Mouse (Mus musculus) frontal cortex, postnatal 25 days (tissue): Measurements from ENCODE around the gene Fam131a.
A peak's percentile ranks its signal among the peaks of the same experiment; 100 is the strongest.

Experiments
- DNase-seq, 2 experiments: peaks; one replicate each; pipeline ENCODE4 v3.0.0; 2022; ENCODE audit warnings: low spot score in 2 of 2

The Fam131a gene

DNA sequence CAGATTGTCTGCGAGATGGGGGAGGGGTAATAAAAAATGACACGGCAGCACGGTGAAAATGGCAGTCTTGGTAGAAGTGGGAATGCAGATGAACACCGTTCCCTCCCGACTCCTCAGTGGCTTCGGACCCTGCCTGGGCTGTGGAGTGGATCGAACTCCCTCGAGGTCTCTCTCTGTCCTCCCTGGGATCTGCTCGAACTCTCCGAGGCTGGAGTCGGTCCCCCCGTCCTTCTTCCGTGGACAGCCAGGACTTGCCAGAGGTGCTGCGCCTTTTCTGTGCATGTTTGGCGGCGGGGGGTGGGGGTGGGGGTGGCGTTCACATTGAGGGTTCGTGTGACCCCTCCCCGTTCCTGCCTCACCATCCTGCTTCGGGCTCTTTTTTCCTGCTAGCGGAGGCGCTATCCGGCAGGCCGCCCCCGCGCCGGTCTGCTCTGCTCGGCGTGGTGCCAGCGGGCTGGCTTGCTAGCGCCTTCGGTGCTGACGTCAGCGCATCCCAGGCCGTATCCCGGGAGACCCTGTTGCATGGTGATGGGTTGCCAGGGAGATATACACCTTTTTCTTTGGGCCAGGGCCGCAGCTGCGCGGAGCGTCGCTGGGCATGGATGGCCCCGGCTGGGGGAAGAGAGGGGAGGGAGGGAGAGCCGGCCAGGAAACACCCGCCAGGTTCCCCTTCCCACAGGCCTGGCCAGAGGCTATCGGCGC is 2.7 kb downstream of the Fam131a start:
- DNase-seq = peak; percentile 94 to 96

DNA sequence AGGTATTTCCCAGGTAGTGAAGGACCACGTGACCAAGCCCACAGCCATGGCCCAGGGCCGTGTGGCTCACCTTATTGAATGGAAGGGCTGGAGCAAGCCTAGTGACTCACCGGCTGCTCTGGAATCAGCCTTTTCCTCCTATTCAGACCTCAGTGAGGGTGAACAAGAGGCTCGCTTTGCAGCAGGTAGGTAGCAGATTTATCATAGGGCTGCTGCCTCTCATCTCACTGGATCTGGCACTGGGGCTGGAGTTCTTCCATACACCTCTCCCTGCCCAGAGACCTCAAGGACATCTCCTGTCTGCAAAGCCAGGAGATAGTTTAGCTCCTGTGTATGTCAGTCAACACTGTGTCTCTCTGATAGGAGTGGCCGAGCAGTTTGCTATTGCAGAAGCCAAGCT is 6.2 kb downstream of the Fam131a start:
- no peak for DNase-seq

DNA sequence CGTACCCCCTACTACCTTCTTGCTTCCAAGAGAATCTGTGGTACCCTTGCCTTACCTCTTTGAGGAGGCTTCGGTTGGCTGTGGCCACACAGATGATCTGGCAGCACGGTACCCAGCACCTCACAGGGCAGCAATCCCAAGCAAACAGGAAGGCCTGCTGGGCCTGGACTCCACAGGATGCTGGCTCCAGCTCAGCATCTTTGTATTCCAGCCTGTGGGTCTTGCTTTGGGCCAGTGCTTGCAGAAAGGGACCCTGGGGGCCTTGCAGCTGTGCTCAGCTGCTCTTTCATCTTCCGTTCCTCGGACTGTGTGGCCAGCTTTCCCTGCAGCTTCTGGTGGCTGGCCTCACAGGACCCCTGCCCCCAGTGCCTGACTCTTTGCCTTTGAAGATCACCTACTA is 7.0 kb downstream of the Fam131a start:
- DNase-seq = no peak

DNA sequence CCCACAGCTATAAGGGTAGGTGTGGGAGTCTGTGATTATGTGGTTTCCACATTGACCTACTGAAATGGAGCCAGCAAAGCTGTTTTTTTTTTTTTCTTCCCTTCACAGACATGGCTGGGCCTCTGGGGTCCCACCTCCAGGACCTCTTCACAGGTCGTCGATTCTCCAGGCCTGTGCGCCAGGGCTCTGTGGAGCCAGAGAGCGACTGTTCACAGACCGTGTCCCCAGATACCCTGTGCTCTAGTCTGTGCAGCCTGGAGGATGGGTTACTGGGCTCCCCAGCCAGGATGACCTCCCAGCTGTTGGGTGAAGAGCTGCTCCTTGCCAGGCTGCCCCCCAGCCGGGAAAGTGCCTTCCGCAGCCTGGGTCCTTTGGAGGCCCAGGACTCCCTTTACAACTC is 8.3 kb downstream of the Fam131a start:
- DNase-seq = no peak

DNA sequence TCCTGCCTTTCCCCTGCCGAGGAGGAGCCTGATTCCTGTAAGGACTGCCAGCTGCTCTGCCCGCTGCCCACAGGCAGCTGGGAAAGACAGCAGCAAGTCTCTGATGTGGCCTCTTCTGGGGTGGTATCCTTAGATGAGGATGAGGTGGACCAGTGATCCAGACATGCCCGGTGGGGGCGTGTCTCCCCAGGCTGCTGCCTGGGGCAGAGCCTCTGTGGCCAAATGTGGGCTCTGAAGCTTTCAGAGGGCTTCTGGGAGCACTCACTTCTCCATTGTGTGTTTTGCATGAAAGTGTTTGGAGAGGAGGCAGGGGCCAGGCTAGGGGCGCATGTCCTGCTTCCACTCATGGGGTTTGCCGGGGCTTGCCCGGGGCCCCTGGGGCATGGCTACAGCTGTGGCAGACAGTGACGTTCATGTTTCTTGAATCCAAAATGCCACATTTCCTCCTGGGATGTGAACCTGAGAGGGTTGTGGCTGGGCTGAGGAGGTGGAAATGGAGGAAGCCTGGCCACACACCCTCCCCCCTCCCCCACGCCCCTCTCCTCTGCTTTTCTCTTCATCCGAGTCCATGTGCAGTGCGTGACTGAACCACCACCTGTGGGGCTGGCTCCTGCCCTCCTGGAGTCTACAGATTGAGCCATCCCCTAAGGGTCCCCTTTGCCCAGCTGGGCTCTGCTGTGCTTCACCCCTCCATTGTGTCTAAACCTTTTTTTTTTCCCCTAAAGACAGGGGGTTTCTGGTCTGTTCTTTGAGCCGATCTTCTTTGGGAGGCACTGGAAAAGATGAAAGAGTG is 8.9 kb downstream of the Fam131a start:
- DNase-seq = no peak

DNA sequence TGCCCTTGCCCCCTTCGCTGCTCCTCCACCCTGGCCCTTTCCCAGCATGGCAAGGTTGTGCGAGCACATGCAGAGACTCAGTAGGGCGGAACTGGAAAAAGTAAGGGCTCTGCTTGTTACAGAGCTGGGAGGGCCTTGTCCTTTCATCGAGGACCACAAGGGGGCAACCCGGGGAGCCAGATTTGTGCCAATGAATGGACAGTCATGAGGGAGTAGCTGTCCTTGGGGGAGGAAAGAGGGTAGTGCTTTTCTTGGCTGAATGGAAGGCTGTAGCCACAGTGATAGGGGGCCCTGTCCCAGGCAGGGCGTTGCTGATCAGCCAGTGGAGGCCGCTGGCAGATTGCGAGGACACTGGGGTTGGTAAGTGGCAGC is 9.5 kb downstream of the Fam131a start:
- DNase-seq = no peak

DNA sequence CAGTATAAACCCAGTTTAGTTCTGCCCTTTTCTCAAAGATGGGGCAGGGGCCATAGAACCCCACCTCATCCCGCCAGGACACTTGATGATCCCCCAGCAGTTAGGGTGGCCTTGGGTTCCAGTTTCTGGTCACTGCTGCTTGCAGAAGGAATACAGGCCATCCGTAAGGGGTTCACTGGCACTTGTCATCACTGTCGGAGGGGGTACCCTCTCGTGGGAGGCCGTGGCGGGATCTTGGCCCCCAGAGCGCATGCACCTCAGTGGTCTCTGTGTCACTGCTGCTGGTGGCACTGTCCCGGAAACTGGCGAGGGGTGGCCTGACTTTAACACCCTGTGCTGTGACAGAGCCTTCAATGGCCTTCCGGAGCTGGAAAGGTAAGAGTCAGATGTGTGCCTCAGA is 10.0 kb downstream of the Fam131a start:
- DNase-seq = no peak

DNA sequence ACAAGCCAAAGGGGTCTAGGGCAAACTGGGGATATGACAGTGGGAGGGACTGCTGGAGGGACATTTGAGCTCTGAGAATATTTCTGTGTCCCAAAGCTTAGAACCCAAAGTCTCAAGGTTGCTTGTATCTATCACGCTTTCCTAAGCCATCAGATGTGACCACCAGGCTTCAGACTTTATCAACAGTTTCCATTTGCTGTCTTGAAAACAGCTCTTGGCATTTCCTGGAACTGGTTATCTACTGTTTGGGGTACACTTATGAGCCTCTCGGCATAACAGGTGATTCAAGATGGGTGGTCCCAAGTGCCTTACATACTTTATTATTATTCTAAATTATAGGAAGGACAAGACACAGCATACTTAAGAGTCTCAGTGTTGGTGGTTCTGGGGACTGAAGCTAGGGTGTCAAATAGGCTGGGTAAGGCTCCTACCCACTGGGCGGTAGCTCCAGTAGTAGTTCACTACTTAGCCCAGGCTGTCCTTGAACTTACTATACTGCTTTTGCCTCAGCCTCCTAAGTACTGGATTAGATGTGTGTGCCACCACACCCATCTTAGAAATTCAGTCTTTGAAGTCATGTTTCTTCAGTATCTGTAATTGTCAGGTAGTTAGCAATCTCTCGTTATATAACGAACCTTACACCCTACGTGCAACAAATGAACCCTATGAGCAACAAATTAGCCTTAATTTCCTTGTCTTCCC is 10.8 kb downstream of the Fam131a start:
- DNase-seq = no peak

DNA sequence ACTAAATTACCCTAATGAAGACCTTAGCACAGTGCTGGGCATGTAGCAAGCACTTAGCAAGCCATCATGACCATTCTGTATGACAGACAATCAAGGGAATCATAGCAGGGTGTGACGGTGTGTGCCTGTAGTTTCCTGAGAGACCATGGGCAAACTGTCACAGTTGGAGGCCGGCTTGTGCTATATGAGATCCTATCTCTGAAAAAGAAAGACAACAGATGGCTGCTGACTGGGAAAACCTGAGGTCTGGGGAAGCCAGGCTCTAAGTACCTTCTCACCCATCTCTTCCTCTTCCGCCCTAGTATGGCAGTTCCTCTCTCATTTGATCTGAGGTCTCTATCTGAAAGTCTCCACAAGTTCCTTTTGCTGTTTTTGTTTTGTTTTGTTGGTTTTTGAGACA is 12.7 kb downstream of the Fam131a start:
- DNase-seq = no peak

DNA sequence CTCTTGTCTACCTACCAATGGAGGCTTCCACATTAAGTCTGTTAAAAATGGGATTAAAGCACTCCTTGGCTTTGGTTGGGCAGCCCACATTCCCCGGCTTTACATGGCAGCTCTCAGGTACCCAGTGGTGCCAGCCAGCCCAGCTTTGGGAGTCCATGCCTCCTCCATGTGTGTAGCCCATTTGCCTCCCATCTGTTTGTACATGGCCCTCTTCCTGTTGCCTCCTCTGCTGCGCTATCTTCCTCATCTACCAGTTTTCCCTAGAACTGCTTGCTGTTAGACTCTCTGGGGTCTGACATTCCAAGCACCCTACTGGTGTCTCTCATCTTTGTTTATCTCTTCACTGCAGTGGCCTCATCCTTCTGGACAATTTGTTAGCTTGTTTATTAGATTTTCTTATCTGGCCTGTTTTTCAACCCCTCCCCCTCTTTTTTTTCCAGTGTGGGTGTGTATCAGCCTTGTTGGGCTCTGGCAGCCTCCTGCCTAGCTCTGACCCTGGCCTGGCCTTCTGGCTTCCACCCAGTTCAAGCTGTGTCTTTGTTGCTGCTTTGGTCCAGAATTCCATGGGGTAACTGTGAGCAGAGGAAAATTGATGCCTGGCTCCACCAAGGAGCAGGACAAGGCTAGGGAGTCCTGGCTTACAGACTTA is 13.5 kb downstream of the Fam131a start:
- DNase-seq = no peak

DNA sequence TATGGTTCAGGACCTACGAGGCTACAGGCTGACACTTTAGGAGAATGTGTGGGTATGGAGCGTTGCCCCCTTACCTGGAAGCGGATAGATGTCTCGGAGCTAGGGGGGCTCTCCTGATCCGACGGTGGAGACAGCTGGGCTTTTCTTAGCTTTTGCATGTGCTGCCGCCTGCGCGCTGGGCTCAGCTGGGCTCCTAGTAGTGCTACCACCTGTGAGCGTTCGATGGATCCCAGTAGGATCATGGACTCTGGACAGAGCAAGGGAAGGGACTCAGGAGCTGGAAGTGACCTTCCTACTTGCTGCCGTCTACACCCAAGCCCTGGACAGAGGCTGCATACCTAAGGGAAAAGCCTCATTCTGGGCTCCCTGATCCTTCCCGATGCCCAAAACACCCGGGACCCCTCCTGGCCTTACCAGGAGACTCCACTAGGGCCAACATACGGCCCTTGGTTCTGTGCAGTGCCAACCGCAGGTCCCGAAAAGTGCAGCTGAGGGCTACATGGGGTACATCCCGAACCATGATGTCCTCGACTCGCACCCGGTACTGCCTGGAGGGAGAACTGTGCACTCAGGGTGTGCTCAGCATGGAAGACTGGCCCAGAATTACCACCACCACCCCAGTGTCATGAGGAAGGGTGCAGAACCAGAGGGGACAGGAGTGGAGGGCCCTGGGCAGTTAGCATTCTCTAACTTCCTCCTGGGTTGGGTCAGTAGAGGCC is 15.3 kb downstream of the Fam131a start:
- no peak for DNase-seq

DNA sequence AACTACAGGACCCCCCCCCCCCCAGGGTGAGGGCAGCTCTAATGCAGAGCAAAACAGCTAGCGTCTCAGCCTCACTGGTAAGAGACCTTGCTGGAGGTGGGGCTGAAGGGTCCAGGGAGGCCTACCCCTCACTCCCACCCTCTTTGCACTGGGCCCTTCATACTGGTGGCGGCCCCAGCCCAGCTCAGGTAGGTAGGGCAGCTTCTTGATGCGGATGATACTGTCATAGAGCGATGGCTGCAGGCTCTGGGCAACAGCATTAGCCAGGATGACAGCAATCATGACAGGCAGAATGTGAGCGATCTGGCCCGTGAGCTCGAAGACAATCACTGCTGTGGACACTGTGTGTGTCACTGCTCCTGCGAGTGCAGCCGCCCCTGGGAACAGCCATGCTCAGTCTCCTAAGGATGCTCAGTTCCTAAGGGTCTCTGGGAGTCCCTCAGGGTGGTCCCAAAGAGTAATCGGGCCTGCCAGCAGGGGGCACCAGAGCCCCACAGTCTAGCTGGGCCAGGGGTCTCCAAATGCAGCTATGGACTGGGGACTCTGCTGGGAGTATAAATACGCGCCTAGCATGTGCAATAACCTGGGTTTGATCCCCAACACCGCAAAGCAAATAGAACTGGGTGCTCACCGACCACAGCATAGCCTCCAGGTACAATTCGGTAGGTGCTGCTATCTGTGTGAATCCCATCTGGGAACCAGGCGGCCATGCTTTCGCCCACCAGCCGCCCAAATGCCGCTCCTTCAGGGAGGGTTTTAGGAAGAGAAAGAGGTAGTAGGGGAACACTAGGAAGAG is 16.1 kb downstream of the Fam131a start:
- no peak for DNase-seq

DNA sequence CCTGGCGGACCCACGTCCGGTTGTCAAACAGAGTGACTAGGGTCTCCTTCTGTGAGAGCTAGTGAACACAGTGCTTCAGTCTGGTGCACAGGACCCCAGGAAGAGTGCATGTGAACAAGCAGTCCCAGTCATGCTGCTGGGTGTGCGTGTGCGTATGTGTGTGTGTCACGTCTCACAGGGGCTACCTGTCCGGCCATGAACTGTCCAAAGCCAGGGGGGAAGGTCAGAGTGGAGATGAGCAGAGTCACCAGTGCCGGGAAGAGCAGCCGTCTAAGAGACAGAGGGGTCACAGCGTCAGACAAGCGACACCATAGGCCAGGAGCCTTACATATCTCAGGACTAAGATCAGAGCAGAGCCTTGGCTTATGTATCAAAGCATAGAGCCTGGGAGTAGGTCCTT is 17.3 kb downstream of the Fam131a start:
- DNase-seq = no peak

DNA sequence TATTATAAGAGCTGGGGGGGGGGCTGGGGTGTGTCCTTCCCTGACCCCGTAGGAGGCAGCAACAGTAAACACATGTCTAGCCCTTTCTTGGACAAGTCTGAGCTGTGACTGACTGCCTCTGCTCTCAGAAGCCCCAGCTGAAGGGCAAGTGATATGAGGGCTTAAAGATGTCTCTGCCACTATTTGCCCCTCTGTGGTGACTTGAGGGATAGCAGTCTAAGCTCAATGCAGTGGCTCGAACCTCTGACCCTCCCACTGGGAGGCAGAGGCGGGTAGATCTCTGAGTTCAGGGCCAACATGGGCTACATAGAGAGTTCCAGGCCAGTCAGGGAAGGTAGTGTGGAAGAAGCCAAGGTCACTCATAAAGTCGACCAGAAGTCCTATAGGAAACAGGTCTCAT is 17.8 kb downstream of the Fam131a start:
- no peak for DNase-seq

DNA sequence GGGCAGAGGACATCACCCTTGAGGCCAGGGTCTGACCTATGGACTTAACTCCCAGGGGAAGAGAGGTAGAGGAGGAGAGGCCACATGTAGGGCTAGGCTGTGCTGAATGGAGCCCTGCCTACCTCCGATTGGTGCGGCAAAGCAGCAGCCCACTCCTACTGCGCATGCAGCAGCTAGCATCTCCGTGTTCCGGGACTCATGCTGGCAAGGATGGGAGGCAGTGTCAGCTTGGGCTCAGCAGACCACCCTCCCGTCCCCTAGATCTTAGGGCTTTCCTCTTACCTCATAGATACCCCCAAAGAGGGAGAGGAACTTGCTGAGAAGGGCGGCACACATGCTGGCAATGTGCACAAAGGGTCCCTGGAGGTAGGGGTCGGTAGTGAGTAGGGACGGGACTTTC is 19.1 kb downstream of the Fam131a start:
- no peak for DNase-seq

DNA sequence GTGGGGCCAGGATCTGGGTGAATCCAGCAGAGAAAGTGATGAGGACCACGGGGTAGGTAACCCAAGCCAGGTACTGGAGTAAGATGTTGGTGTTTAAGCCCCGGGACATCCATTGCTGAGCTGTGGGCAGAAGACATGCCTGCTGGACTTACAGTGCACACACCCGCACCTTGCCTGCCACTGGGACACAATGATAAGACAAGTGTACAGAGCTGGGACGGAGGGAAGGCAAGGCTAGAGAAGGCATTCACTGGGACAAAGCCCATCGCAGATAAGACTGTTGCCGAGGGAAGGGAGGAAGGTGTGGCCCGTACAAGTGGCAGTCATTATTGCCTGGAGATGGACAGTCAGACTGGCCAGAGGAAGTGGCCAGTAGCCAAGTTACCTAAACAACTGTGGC is 19.8 kb downstream of the Fam131a start:
- DNase-seq = no peak

DNA sequence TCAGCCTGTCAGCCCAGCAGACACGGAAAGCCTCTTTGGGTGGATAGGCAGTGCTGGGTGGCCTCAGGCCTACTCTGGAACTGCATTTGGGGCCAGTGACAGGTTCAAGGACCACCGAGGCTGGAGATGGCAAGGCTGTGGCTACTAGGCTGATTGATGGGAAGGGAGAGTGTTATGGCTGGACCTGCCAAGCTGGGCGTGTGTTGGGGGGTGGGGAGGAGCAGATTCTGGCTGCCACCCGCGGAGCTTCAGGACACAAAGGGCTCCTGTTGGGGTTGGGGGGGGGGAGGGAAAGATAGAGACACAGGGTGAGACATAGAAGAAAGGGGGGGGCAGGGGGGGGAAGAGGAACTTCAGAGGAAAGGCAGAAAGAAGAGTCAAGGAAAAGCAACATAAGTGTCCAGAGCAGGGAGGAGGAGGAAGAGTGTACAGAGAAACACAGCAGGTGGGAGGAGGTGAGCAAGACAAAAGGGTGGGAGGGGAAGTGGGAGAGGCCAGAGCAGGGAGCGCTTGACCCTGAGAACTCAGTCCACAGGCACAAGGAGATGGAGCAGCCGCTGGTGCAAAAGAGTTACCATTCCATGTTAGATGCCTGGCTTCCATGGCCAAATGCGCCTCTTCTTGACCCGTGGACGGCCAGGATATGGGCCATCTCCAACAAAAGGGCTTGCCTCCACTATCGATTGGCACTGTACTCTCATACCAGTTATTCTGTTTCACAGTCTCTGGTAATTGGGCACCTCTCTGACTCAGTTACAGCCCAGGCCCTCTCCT is 21.5 kb downstream of the Fam131a start:
- no peak for DNase-seq

DNA sequence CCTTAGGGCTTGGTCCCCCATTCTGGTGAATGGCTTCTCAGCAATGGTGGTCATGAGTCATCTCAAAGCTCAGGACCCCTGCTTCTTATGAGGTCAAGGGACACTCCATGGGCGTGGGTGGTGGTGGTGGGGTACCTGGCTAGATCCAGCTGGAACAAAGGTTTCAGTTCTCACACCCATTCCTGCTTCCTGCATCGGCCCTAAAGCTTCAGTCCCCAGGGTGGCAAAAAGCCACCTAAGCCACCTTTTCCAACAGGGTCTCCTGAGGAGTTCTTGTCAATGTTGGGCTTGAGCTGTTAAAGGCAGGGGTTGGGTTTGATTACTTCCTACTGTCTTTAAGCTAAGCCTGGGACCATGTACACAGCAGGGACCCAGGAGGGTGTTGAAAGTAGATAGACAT is 22.1 kb downstream of the Fam131a start:
- no peak for DNase-seq

DNA sequence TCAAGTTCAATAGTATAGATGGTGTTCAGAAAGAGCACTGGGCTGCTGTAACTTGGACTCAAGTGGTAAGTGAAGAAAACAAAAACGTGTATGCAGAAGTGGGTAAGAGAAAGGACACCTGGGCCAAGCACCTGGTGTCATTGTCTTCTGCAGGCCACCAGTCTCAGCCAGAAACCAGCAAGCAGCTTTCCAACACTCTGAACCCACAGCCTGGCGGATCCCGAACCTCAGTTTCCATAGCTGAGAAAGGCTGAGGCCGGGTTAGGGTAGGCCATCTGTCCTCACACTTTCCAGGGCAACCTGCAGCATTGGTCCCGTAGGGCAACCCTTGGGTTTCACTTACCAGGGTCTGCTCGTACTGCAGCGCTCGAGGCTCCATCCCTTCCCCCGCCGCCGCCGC is 22.5 kb downstream of the Fam131a start:
- no peak for DNase-seq
